Mouse (Mus musculus) ES-Bruce4 (cell line): ENCODE results near the gene Gca.

Experiments
- CTCF ChIP-seq: IDR thresholded peaks from one replicate; pipeline ENCODE4 v1.8.1; 2011; ENCODE audit warnings: low read depth, low read length
- EP300 ChIP-seq: IDR thresholded peaks from 2 replicates; pipeline ENCODE4 v1.6.1; 2011; ENCODE audit warnings: low read depth, low read length; ENCODE audit not compliant: insufficient read depth
- POLR2A ChIP-seq: IDR thresholded peaks from one replicate; pipeline ENCODE4 v1.8.1; 2011; ENCODE audit warnings: low read length; ENCODE audit not compliant: insufficient read depth

DNA sequence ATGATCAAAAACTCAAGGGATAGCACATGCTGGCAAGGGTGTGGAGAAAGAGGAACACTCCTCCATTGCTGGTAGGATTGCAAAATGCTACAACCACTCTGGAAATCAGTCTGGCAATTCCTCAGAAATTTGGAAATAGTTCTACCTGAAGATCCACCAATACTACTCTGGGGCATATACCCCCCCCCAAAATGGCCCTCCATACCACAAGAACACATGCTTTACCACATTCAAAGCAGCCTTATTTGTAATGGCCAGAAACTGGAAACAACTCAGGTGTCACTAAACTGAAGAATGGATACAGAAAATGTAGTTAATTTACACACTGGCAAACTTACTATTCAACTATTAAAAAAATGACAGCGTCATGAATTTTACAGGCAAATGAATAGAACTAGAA is 66.6 kb downstream of the Gca start:
- no peak for TF ChIP-seq CTCF
- no peak for TF ChIP-seq POLR2A
- no peak for TF ChIP-seq EP300
